Mouse (Mus musculus) hindbrain, embryonic 15.5 days (tissue): ENCODE measurements around the gene Araf. TPM values are rescaled to one million over a fixed set of nuclear protein-coding genes. Genes with fewer than 3 reads are reported as not detected.

Experiments
- microRNA-seq: library from miRNA; unstranded; fragments of <30 nt; microRNA quantifications from one replicate; pipeline ENCODE4, GENCODE M21; 2016
- polyA plus RNA-seq: library from polyadenylated mRNA; unstranded; fragments of >200 nt; fragmentation: Nextera tagmentation; extraction: Ambion mirVana; gene quantifications from 2 replicates; pipeline ENCODE4 v1.2.1, GENCODE M21; 2015

The Araf gene
- polyA plus RNA-seq, 1 experiment from 2014 or later: 366 TPM

Small RNA genes within 50 kb of the gene (microRNA-seq; reads per million reads assigned to microRNA genes)
- gene Gm24824 (not detected), gene Mir5617 (2.2 reads per million, percentile 3 among the genes with 10 or more reads in this experiment)

Other genes with a start within 250 kb of the Araf start
- gene Rgn, start 248.0 kb upstream of the Araf start, polyA plus RNA-seq: 0.45 and 0.67 TPM in 2 replicates
- gene Rbm10, start 180.3 kb upstream of the Araf start, polyA plus RNA-seq: 57.1 and 57.4 TPM in 2 replicates
- gene Ndufb11, start 180.2 kb upstream of the Araf start, polyA plus RNA-seq: 217 and 228 TPM in 2 replicates
- 350 and 364 TPM in 2 replicates for gene Uba1, start 139.5 kb upstream of the Araf start, polyA plus RNA-seq
- 159 and 183 TPM in 2 replicates for gene Cdk16, start 109.9 kb upstream of the Araf start, polyA plus RNA-seq
- 92.1 and 96.5 TPM in 2 replicates for gene Usp11, start 93.9 kb upstream of the Araf start, polyA plus RNA-seq
- 4.2 and 5.3 TPM in 2 replicates for gene Timp1, start 72.4 kb downstream of the Araf start, polyA plus RNA-seq
- 83.1 and 117 TPM in 2 replicates for gene Syn1, start 123.2 kb downstream of the Araf start, polyA plus RNA-seq
- 5.7 and 6.3 TPM in 2 replicates for gene Cfp, start 133.7 kb downstream of the Araf start, polyA plus RNA-seq
- gene Elk1, start 152.8 kb downstream of the Araf start, polyA plus RNA-seq: 18.6 and 20.2 TPM in 2 replicates
- gene Uxt, start 164.2 kb downstream of the Araf start, polyA plus RNA-seq: 29.8 and 30.5 TPM in 2 replicates